Mouse (Mus musculus): Measurements from ENCODE around the gene Gm5447.

The Gm5447 gene

DNA sequence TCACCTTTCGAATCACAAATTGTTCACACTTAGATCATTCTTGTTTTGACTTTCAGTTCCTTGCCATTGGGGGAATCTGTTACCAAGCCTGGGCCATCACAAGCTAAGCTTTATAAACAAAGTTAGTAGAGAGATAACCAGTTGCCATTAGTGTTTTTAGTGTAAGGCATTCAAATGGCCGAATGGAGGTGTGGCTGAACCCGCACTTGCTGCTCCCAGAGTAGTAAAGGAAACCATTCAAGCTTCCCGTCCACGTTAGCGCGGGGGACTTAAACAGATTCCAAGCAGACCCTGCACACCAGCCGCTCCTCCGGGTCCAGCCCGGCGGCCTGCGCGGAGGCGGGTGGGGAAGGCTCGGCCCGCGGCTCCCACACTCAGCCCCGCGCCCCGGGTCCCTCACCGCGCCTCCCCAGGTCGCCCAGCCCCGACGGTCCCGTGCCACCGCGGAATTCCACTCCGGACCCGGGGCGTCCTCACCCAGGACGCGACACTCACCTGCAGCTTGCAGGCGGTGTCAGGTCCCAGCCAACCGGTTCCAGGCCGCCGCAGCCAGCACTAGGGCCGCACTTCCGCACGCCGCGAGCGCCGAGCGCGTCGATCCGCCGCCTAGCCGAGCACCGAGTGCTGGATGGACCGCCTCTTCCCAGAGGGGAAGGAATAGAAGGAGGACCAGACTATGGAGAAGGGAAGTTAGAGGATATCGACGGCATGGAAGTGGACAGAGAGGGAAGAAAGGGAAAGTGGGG lies at the start of gene Gm5447, which contains the start of gene Exoc2:
Gm5447 (plus strand) TSS at position 704 of the 746 bp plus-strand sequence.
Exoc2 (minus strand) TSS at position 593 of the 746 bp plus-strand sequence.
- DNase-seq = peak; percentile 80 to 83

GRCm38 (mm10) chr13:30924269-30924668 lies 49.7 kb upstream of the Gm5447 start:
- DNase-seq = no peak

DNA sequence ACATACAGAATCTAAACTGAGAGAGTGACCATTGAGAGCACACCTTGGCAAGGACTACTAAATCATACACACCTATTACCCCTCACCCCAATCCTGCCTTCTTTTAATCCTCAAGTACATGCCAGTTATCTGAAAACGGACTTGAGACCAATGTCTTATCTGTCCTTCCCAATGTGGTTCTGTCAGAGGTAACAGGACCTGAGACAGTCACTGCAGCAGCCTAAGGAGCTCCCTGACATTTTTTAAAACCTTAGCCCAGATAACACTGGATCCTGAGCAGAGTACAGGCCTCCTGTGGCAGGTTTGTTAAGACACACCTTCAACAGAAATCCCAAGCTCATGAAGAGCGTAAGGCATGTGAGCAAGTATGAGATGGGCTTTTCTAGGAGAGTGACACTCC lies 44.9 kb upstream of the Gm5447 start:
- DNase-seq = no peak

DNA sequence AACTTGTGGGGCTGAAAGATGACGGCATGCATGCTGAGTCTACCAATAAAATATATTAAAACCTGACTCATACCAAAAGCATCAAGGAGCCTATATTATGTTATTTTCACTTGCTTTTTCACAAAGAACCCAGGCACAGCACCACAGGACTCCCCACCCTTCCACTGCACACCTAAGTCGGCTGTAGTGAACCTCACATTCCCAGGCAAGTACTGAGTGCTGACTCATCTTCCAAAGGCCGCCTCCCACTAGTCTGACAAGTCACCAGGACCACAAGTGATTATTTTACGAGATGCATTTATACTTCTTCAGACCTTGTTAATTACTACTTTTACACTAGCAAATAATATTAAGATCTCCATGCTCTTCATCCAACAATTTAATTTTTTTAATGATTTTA lies 42.4 kb upstream of the Gm5447 start:
- no peak for DNase-seq

- no peak for DNase-seq
Measured at GRCm38 (mm10) chr13:30932972-30933371, 41.0 kb upstream of the Gm5447 start.

DNA sequence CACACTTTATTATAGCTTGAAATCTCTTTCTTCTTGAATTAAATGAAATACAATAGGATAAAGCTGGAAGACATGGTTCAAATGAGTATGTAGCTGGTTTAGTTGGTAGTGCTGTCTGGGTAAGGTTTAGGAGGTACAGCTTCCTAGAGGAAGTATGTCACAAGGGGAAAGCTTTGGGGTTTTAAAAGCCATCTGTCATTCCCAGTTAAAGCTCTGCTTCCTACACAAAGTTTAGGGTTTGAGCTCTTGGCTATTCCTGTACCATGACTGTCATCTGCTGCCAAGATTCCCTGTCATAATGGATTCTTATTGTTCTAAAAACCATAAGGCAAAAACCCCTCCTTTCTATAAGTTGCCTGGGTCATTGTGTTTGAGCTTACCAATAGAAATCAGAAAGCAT lies 28.2 kb upstream of the Gm5447 start:
- DNase-seq = no peak

DNA sequence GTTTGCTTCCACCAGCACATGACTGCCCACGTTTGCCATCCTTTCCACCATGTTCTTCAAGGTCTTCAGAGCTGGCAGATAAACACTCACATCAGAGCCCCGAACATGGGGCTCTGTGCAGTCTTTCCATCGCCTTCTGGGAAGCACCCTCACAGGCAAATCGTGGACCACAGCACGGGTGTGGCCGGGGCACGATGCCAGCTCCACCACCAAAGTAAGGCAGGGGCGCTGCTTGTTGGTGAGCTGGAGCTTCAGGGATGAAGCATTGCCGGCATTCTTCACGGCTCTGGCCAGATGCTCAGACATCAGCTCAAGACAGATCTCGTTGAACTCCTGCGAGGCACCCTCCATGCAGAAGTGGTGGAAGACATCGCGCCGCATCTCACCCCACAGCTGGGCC lies 26.9 kb upstream of the Gm5447 start:
- no peak for DNase-seq

DNA sequence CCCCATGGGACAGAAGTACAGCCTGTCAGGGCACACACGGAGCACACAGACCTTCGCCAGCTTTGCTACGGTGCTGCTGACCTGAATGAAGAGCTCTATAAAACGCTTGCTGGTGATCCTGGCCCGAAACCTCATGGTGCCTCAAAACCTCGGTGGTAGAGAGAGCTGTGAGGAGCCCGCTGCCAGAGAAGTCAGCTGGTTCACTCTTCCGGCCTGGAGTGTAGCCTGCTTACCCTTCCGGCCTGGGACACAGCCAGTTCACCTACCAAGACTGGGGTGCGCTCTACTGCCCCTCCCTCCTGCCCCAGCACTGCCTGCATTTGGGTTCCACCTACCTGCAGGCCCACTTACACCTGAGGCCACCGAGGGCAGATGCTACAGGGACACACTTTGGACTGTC lies 26.5 kb upstream of the Gm5447 start, which contains the start of gene Hus1b:
Hus1b (minus strand) TSS at position 220 of the 400 bp plus-strand sequence.
- DNase-seq = no peak

DNA sequence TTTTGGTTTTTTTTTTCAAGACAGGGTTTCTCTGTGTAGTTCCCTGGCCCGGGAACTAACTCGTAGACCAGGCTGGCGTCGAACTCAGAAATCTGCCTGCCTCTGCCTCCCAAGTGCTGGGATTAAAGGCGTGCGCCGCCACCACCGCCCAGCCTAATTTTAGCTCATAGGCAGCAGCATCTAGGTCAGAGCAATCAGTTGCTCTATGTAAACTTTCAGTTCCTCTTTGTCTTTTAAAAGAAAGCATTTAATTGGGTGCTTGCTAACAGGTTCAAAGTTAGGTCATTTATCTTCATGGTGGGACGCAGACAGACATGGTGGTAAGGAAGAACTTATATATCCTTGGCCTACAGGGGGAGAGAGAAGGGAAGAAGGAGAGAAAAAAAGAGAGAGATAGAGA lies 24.8 kb upstream of the Gm5447 start:
- no peak for DNase-seq

- DNase-seq = no peak
Measured at GRCm38 (mm10) chr13:30952044-30952443, 22.0 kb upstream of the Gm5447 start.

- DNase-seq = no peak
Measured at GRCm38 (mm10) chr13:30953580-30953979, 20.4 kb upstream of the Gm5447 start.

GRCm38 (mm10) chr13:30960714-30961113 lies 13.3 kb upstream of the Gm5447 start:
- DNase-seq = no peak

- DNase-seq = no peak
Measured at GRCm38 (mm10) chr13:30961932-30962331, 12.1 kb upstream of the Gm5447 start.

GRCm38 (mm10) chr13:30966507-30966911 lies 7.5 kb upstream of the Gm5447 start:
- no peak for DNase-seq

DNA sequence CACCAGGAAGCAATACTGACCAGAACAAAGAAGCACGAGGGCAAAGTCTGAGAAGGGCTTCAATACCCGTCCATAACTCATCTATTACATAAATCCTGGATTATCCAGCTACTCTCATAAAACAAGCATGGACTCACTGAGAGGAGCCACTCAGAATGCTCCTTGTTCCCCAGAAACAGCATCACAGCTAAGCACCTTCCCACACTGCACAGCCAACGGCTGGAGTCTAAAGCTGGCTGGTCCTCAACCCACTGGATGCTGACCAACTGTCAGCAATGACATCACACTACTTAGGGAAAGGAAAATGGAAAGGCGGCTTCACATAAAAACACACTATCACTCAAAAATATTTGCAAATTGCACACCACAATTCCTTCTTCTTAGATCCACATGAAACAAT lies 5.7 kb upstream of the Gm5447 start:
- no peak for DNase-seq

DNA sequence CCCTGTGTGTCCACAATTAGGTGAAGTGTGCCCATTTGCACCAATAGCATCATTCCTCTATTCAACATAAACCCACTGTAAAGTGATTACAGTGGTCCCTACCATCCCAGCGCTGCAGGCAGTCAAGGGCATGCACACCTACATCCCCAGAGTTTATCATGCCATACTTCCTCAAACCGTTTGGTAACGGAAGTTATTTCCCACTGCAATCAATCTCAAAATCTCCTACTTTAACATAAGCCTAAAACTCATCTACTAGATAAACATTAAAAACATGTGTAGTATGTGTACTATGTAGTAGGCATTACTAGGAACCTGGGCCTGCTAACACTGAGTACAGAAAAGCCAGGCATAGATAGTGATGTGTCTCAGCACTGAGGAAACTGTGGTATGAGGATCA lies 3.0 kb upstream of the Gm5447 start:
- DNase-seq = no peak

DNA sequence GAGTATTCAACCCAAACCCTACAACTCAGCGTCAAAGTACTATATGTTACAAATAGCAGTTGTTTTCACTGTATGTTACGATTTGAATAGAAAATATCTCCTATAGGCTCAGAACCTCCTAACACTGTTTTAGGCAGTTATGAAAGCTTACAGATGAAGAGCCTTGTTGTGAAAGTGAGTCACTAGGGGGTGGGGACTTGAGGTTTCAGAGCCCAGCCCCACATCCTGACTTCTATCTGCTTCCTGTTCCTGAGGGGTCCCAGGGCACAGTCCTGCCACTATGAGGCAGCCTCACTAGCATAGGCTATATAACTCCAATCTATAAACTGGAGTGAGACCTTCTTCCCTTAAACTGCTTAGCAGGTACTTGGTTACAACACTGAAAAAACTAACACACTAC lies 1.9 kb upstream of the Gm5447 start:
- no peak for DNase-seq

- no peak for DNase-seq
Measured at GRCm38 (mm10) chr13:30974247-30974630, 235 bp downstream of the Gm5447 start.

DNA sequence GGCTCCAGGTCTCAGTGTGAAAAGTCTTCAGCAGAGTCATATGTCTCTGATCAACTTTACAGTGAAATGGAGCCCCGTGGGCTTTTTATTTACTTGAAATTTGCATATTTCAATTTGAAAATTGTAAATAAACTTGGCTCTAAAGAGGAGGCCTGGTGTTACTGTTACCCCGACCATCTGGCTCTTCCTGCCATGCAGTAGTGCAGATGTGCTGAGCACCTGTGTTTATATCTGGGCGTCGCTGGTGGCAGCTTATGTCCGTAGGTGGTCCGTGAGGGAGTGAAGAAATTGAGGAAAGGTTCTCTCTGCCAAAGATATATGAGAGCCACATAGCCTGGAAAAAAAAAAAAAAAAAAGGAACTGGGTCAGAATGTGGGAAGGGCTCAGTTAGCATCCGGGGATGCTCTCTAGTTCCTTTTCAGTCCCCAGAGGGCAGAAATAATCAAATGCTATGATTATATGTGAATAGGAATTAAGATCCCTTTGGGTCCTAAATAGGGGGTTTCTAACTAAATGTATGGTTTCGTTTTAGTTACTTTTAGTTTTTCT lies 2.6 kb downstream of the Gm5447 start:
- DNase-seq = no peak

DNA sequence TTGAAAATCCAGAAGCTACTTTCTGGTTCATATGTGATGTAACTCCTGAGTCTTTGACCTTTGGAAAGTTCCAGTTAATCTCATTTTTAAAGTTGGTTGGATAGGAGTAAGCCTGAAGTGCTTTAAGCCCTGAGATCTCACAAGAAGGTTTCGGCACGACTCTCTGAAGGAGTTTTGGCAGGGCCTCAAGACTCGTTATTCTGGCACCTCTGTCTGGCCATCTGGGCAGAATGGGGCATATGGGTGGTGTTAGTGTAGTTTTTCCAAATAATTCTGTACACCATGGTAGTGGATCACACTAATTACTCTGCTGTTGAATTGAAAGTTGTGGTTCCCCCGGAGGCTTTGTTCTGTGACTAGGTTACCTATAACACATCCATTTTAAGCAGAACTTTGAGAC lies 4.2 kb downstream of the Gm5447 start:
- DNase-seq = no peak

DNA sequence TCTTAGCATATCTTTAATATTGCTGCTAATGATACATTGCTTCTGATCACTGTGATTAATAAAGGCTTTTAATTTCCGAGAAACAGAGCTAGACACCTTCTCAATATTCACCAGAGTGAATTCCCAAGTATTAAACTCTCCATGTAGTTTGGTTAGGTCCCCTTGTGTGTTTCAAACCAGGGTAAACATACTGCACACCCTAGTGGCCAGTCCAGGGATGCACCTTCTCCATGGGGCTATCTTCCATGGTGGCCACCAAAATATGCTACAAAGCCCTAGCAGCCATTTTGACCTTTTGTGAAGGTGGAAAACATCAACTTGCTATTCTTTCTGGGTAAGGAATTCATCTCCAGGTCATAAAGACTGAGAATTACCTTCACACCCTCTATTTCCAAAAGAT lies 7.7 kb downstream of the Gm5447 start:
- peak; percentile 22 to 63 for DNase-seq

GRCm38 (mm10) chr13:30985275-30985597 lies 11.2 kb downstream of the Gm5447 start:
- DNase-seq = no peak

DNA sequence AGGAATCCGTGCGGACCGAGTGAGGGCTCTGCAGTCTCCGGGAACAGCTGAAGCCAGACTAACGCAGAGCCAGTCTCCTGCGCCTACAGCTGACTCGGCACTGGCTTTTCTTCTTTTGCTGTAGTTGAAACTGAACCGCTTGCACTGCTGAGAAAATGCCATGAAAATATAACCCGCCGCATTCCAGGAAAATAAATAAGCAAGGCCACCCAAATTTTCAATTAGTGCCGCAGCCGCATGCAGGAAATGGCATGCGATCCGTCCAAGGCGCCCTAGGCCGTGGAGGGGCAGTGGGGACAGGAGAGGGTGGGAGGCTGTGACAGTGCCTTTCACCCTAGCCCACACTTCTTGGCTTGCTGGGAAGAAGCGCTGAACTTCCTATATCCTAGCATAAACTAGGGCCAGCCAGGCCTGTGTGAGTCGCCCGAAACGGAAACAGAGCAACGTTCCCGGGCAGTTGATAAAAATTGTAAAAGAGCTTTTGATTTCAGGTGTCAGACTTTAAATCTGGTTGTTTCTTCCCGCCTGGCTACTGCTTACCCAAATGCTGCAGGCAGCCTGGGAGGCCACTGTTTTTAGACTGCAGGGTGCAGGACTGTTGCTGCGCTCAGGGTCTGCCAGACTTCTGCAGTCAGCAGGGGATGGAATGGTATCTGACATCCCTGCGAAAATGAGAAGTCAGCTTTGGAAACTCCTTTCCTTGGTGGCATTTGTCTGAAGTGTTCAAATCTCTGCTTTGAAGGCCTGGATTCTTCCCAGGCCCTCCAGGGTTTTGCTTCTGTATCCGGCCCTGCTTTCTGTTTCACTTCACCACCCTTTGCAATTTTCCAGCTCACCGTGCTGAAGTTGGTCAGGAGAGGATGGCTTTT lies 11.8 kb downstream of the Gm5447 start:
- peak; percentile 15 to 32 for DNase-seq

DNA sequence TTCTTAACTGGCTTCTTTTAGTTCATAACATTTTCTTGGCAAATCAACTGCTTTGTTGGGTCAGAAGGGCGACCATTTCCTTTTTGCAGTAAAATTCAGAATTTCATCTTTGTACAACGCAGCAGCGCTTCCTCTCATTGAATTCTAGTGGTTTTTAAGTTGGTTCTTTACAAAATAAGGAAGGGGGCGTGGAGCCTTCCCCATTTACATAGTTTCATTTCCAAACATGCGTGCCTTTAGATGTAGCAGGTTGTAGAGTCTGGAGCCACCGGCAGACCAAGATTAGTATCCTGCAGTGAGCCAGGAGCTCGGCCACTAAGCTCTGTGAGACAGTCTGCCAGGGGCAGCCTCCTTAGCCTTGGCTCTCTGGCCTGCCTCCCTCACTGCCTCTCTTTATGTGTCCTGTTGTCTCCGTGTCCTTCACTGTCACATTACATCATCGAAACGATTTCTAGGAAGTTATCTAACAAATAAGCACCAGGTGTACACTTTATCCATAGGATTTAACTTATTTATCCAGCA lies 13.0 kb downstream of the Gm5447 start:
- DNase-seq = no peak

All from kidney, adult 8-10 months (tissue).